Mouse (Mus musculus): Measurements from ENCODE around the gene Il4ra. TPM values are rescaled to one million over a fixed set of nuclear protein-coding genes. Genes with fewer than 3 reads are reported as not detected.

The Il4ra gene
- total RNA-seq, 2 experiments from 2014 or later: 13.2 to 19.1 TPM

DNA sequence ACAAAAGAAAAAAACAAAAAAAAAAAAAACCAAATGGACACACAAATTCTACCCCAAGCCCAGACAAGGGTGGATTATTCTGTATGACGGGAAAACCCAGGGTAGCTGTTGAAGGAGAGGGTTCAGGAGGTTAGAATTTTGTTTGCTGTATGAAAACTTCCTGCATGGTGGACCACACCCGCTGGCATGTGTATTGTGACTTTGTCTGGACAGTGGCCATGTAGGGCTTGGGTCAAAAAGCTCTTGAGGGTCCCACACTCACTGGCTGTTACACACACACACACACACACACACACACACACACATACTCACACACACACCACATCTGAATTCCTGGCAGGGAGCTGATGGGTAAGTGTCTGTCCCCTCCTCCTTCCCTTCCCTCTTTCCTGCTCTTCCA, 14.5 kb downstream of the Il4ra start:
- intact Hi-C loops (cut with DNase I): no loop called here
- DNase-seq: no peak

GRCm38 (mm10) chr7:125568888-125569287, 17.0 kb downstream of the Il4ra start:
- intact Hi-C loops (cut with DNase I): no loop called here
- no peak for DNase-seq

DNA sequence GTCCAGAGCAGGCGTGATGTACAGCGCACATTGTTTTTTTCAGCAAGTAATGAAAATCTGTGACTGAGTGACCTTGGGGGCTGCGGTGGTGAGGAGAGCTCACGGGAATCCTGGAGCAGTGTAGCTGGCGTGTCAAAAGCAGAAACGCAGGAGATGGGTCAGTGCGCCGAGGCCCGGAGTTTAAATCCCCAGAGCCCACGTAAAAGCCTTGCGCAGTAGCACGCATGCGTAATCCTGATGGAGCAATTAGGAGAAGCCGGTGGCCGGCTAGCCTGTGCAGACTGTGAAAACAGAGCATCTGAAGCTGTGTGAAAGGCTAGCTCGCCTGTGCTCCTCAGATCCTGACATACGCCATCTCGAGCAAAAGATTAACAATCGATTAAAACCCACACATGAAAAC, 20.0 kb downstream of the Il4ra start:
- intact Hi-C loops (cut with DNase I): no loop called here
- no peak for DNase-seq

DNA sequence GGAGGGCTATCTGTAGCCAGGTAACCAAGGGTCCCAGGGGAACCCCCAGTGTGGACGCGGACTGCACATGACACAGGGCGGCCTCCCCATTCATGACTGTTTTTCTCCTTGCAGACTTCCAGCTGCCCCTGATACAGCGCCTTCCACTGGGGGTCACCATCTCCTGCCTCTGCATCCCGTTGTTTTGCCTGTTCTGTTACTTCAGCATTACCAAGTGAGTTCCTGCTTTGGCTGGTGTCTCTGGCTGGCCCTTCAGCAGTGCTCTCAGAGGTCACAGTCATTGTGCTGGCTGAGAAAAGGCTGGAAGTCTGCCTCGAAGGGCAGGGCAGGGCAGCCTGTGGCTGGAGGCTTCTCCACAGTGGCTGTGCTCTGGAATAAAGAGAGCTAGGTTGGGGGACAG, 20.8 kb downstream of the Il4ra start:
- DNase-seq: no peak
- intact Hi-C loops (cut with DNase I): no loop called here

DNA sequence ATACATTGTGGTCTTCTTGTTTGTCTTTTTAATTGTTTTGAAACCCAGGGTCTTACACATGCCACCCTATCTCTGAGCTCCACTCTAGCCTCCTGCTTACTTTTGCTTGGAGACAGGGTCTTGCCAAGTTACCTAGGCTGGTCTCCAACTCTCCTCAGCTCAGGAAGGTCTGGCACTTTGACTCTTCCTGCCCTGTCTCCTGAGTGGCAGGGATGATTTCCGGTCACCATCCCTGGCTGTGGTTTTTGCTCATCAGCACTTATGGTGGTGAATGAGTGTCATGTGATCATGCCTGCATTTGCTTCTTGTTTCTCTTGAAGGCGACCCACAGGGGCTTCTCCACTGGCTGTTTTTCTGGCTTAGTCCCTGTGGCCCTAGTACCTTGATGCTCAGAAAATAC, 21.9 kb downstream of the Il4ra start:
- no peak for DNase-seq

GRCm38 (mm10) chr7:125574832-125575231, 22.9 kb downstream of the Il4ra start:
- DNase-seq: no peak
- intact Hi-C loops (cut with DNase I): no loop called here

More for the DNA sequence above, 21.9 kb downstream of the Il4ra start:
- intact Hi-C loops (cut with DNase I): no loop called here

- intact Hi-C loops (cut with DNase I): loop anchor here (2.0 kb wide), 1 partner anchor 15 kb away; no protein-coding TSS in a partner anchor
- no peak for DNase-seq
Observed at GRCm38 (mm10) chr7:125575738-125576540, 24.0 kb downstream of the Il4ra start.

DNA sequence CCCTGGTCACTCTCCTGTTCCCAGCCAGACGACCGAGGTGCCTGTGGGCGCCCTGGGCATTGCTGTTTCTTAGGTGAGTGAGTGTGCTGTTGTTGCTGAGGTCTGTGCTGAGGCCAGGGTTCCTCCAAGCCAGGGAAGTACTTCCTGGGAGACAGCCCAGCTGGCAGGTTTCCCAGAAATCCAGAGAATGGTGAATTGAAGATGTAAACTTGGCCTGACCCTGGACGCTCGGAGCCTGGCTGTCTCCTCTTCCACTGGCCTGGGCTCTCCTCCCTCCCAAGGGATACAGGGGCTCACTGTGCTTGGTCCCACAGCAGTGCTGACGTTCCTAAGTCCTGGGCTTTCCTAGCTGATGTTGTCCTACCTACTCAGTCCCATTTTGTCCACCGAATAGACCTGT, 25.1 kb downstream of the Il4ra start:
- DNase-seq: peak; percentile 70 to 72
- intact Hi-C loops (cut with DNase I): loop anchor here (2.0 kb wide), 1 partner anchor 16 kb away; no protein-coding TSS in a partner anchor

DNA sequence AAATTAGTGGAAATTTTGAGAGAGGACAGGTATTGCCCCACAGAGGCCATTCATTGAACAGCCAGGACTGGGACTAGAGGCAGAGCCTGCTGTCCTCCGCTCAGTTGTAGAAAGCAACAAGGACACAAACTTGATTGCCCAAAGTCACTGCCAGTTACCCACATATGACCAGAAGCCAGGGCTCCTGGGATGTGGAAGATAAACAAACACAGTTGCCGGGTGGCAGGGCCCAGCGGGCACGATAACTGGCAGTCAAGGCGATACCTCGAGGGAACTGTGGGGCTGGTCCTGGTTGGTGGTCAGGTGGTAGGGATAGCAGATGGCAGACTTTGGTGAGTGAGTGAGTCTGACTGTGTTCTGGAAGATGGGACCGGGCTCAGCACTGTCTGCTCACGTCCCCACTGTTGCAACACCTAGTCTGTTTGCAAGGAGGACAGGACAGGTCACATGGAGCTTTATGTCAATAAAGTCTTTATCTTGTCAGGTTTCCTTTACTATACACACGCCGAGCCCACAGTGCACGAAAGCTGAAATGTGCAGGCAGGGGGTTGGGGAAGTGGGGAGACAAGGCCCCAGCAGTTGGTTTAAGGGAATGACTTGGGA, 25.7 kb downstream of the Il4ra start:
- DNase-seq: no peak
- intact Hi-C loops (cut with DNase I): loop anchor here (2.0 kb wide), 1 partner anchor 17 kb away; no protein-coding TSS in a partner anchor

GRCm38 (mm10) chr7:125578106-125578505, 26.2 kb downstream of the Il4ra start:
- intact Hi-C loops (cut with DNase I): no loop called here

DNA sequence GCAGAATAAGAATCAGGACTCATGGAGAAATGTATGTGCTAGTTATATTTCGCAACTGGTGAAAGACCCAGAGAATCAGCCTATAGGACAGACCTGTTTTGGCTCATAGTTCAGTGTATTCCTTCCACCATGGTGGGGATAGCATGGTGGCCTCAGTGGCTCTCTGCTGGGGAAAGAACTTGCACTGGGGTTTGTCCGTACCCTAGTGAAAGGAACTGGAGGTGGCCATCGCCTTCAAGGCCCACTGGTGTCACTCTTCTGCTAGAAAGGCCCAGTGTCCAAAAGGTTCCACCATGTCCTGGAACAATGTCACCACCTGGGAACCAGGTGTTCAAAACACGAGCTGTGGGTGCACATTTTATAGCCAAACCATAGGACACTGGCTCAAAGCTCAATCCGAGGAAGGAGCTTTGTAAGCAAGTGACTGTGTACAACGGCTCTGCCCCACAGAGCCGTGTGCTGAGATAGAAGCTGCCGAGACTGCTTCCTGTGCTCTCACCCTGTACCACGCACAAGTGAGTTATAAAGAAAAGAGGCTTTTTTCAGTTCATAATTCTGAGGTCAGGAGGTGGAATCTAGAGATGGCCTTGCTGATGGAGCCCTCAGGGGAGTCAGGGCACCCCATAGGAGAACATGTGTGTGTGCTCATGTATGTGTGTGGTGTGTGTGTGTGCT, 27.8 kb downstream of the Il4ra start:
- DNase-seq: no peak
- intact Hi-C loops (cut with DNase I): loop anchor here (2.0 kb wide), 2 partner anchors 59 to 159 kb away; no protein-coding TSS in a partner anchor

More at GRCm38 (mm10) chr7:125578106-125578505, 26.2 kb downstream of the Il4ra start:
- DNase-seq: no peak

GRCm38 (mm10) chr7:125580220-125580549, 28.3 kb downstream of the Il4ra start:
- intact Hi-C loops (cut with DNase I): loop anchor here (2.0 kb wide), 2 partner anchors 59 to 159 kb away; no protein-coding TSS in a partner anchor
- DNase-seq: no peak

- intact Hi-C loops (cut with DNase I): loop anchor here (1.0 to 2.0 kb wide), 5 partner anchors 28 to 160 kb away; partner anchors contain the start of genes Il4ra and Nsmce1
- DNase-seq: no peak
Observed at GRCm38 (mm10) chr7:125580625-125581316, 28.9 kb downstream of the Il4ra start.

DNA sequence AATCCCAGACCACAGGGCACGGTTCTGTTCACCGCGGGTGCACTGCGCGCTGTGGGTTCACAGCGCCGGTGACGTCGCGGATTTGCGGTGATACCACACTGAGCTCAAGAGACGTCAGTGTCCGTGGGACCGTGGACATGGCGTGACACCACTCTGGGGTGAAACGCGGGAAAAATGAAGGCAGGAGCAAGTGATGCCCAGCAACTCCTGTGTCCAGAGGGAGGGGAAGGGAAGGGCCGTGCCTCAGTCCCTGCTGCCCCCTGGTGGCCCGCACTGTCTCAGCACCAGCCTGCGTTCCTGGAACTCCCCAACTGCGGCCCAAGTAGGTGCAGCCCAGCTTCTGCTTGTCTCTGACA, 29.4 kb downstream of the Il4ra start:
- intact Hi-C loops (cut with DNase I): loop anchor here (1.0 to 2.0 kb wide), 5 partner anchors 29 to 160 kb away; partner anchors contain the start of genes Il4ra and Nsmce1
- DNase-seq: peak; percentile 90 to 94

- intact Hi-C loops (cut with DNase I): no loop called here
- DNase-seq: no peak
Observed at GRCm38 (mm10) chr7:125583325-125584004, 31.5 kb downstream of the Il4ra start.

- no peak for DNase-seq
- intact Hi-C loops (cut with DNase I): no loop called here
Observed at GRCm38 (mm10) chr7:125584005-125584369, 32.1 kb downstream of the Il4ra start.

DNA sequence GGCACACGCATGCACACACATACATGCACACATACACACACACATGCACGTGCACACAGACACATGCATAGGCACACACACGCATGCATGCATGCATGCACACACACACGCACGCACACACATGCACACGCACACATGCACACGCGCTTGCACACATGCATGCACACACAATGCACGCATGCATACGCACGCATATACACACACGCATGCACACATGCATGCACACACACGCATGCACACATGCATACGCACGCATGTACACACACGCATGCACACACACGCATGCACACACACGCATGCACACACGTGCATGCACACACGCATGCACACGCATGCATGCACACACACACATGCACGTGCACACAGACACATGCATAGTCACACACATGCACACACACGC, 34.4 kb downstream of the Il4ra start:
- DNase-seq: no peak
- intact Hi-C loops (cut with DNase I): no loop called here

- no peak for DNase-seq
- intact Hi-C loops (cut with DNase I): no loop called here
Observed at GRCm38 (mm10) chr7:125588721-125589120, 36.8 kb downstream of the Il4ra start.

DNA sequence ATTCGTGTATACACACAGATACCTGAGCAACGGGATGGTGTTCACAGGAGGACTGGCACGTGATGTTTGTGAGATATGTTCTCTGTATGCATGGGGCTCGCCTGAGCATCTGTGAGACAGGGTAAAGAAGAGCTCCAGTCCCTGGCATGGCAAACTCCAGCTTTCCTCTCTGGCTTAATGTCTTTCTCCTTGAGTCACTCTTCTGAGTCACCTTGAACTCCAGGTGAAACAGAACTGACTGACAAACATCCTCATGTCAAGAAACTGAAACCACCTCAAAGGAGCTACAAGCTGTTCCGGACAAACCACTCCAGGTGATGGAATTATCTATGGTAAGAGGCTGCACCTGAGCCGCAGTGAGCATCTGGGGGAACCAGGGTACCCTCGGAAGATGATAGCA, 38.0 kb downstream of the Il4ra start:
- no peak for DNase-seq
- intact Hi-C loops (cut with DNase I): no loop called here

DNA sequence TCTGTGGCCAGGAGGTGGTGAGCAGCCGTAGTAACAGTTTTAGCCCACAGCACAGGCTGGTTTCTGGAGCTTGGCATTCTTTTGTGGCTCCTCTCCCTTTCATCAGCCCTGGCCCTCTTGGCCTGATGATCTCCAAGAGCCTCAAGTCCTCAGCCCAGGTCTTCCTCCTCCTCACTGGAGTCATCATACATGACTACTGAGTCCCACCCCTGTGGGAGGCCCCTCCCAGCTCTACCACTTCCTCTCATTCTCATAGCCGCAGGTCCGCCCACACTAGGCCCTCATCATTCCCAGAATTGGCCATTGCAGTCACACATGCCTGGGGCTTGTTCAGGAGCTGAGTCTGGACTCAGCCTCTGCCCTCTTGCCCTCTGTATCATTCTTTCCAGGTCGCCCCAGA, 41.9 kb downstream of the Il4ra start:
- DNase-seq: no peak
- intact Hi-C loops (cut with DNase I): no loop called here
